23 mouse cellular contexts compared by ENCODE assay signal in the genomic region with DNA sequence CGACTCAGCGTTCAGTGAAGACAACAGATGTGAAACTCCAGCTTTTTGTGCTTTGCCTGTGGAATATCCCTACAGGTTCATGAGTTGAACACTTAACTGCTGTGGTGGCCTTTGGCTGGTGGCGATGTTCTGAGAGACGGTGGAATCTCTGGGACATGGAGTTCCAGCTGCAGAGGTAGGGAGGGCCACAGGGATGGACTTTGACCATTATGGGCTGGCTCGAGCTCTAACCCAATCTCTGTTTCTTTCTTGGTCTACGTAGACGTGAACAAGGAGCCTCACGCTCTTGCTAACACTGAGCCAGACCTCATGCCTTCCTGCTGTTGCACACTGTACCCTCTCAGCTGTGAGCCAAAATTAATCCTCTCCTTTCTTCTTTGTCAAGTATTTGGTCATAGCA. TPM values are rescaled to one million over a fixed set of nuclear protein-coding genes. Genes with fewer than 3 reads are reported as not detected.
DNase-seq lines count a peak whose midpoint lies in the region; ATAC-seq and TF ChIP-seq lines count a peak whose summit lies in the region.
"Had no signal": no experiment of that assay in that cellular context is flagged by ENCODE, and none has a peak within 500 bp of the region (broad histone marks: within the 10 kb centered on the region; RNA-seq: fewer than 3 reads in every experiment).

No protein-coding gene starts in this region.

- DNase-seq in kidney, adult 2 months: peak; percentile 75
- no peak for DNase-seq in kidney, postnatal 10 days
- peak; percentile 56 to 66 for DNase-seq in kidney, postnatal 36 days
- no peak for DNase-seq in kidney, postnatal 14 days
- DNase-seq in adrenal gland, postnatal 25 days: no peak
- DNase-seq: adrenal gland, adult 8-10 months; adrenal gland, postnatal 36 days; cerebellum, adult 11 months; cerebellum, adult 2 months; cerebellum, adult 9-11 months; cerebellum, postnatal 25 days; forebrain, postnatal 0 days; gastrocnemius, adult 2 months; gastrocnemius, postnatal 14 days; heart, adult 11 months had no signal

- no peak for TF ChIP-seq POLR2A in kidney, adult 2 months (IDR thresholded peaks at IDR 0.05; ENCODE audit: low read depth, low read length)

- peak; percentile 59 for ATAC-seq in intestine, embryonic 16.5 days
- ATAC-seq in intestine, embryonic 15.5 days: no peak
- ATAC-seq: activated CD4-positive, CD25-positive, alpha-beta regulatory T cell, adult 4 months; forebrain, embryonic 14.5 days; forebrain, postnatal 0 days had no signal

- no peaks in the 10 kb centered on the region for H3K27me3 ChIP-seq in intestine, embryonic 16.5 days (replicated peaks; ENCODE audit: control insufficient read depth, insufficient read depth, low read length)
- no peaks in the 10 kb centered on the region for H3K27me3 ChIP-seq in intestine, embryonic 15.5 days (replicated peaks)
- H3K27me3 ChIP-seq in kidney, adult 2 months (replicated peaks; ENCODE audit: control insufficient read depth, insufficient read depth, low read length): no peaks in the 10 kb centered on the region
- H3K27me3 ChIP-seq: embryonic facial prominence, embryonic 12.5 days; embryonic facial prominence, embryonic 15.5 days; hindbrain, embryonic 12.5 days had no signal

- H3K4me2 ChIP-seq in intestine, embryonic 16.5 days (ENCODE audit: low read depth, low read length): no peak overlapping the region
- no peak overlapping the region for H3K4me2 ChIP-seq in intestine, embryonic 15.5 days (replicated peaks)
- H3K4me2 ChIP-seq: embryonic facial prominence, embryonic 12.5 days; embryonic facial prominence, embryonic 15.5 days; heart, embryonic 11.5 days; hindbrain, embryonic 12.5 days had no signal

- H3K9ac ChIP-seq in intestine, embryonic 16.5 days (ENCODE audit: low read depth, low read length): no peak overlapping the region
- no peak overlapping the region for H3K9ac ChIP-seq in intestine, embryonic 15.5 days
- H3K9ac ChIP-seq: embryonic facial prominence, embryonic 12.5 days; embryonic facial prominence, embryonic 15.5 days; forebrain, postnatal 0 days; hindbrain, embryonic 12.5 days had no signal

- no peaks in the 10 kb centered on the region for H3K9me3 ChIP-seq in intestine, embryonic 16.5 days (ENCODE audit: control insufficient read depth, low read length)
- no peaks in the 10 kb centered on the region for H3K9me3 ChIP-seq in intestine, embryonic 15.5 days
- H3K9me3 ChIP-seq: embryonic facial prominence, embryonic 12.5 days; embryonic facial prominence, embryonic 15.5 days; hindbrain, embryonic 12.5 days had no signal

- no peak overlapping the region for H3K4me3 ChIP-seq in intestine, embryonic 16.5 days (ENCODE audit: low read length)
- H3K4me3 ChIP-seq in intestine, embryonic 15.5 days (replicated peaks): no peak overlapping the region
- H3K4me3 ChIP-seq in kidney, adult 2 months (ENCODE audit: insufficient read depth, low read depth, low read length): no peak overlapping the region
- H3K4me3 ChIP-seq: embryonic facial prominence, embryonic 12.5 days; embryonic facial prominence, embryonic 15.5 days; gastrocnemius, adult 2 months; hindbrain, embryonic 12.5 days had no signal

- no peak overlapping the region for H3K27ac ChIP-seq in intestine, embryonic 16.5 days (ENCODE audit: low read length)
- H3K27ac ChIP-seq in intestine, embryonic 15.5 days: no peak overlapping the region
- H3K27ac ChIP-seq in kidney, adult 2 months (ENCODE audit: insufficient read depth, low read depth, low read length): no peak overlapping the region
- H3K27ac ChIP-seq: embryonic facial prominence, embryonic 12.5 days; embryonic facial prominence, embryonic 15.5 days; gastrocnemius, adult 2 months; hindbrain, embryonic 12.5 days had no signal

- 81% methylated on average over 8 of the region's 8 CpGs for WGBS in intestine, embryonic 16.5 days
- 90% methylated on average over 8 of the region's 8 CpGs for WGBS in intestine, embryonic 15.5 days
- WGBS in kidney, adult 2 months: 72% methylated on average over 8 of the region's 8 CpGs

- peaks cover 18% of the 10 kb centered on the region for H3K4me1 ChIP-seq in intestine, embryonic 16.5 days (ENCODE audit: control insufficient read depth, insufficient read depth, low read length)
- peaks cover 23% of the 10 kb centered on the region for H3K4me1 ChIP-seq in intestine, embryonic 15.5 days (replicated peaks)
- no peaks in the 10 kb centered on the region for H3K4me1 ChIP-seq in kidney, adult 2 months (ENCODE audit: control insufficient read depth, insufficient read depth, low read length)

- TF ChIP-seq CTCF in kidney, adult 2 months (conservative IDR thresholded peaks at IDR 0.05; ENCODE audit: insufficient read depth, insufficient read length, low read depth, low read length): no peak

- no peaks in the 10 kb centered on the region for H3K36me3 ChIP-seq in intestine, embryonic 16.5 days (ENCODE audit: control insufficient read depth, insufficient read depth, low read length)
- no peaks in the 10 kb centered on the region for H3K36me3 ChIP-seq in intestine, embryonic 15.5 days
- no peaks in the 10 kb centered on the region for H3K36me3 ChIP-seq in kidney, adult 2 months (ENCODE audit: control insufficient read depth, insufficient read depth, low read length)
- H3K36me3 ChIP-seq: embryonic facial prominence, embryonic 12.5 days; embryonic facial prominence, embryonic 15.5 days; hindbrain, embryonic 12.5 days had no signal

RNA-seq across cellular contexts. Expression of gene Egln1, which starts 15.8 kb away (rescaled TPM):
- 9.4 and 11.0 TPM in 2 replicates for polyA plus RNA-seq in intestine, embryonic 16.5 days (2015; fragmentation: Nextera tagmentation; extraction: Ambion mirVana)
- polyA plus RNA-seq in intestine, embryonic 15.5 days (2015; fragmentation: Nextera tagmentation; extraction: Ambion mirVana): 14.0 and 14.4 TPM in 2 replicates
- polyA plus RNA-seq in kidney, adult 2 months (2012; rRNA removed): 35.8 and 38.8 TPM in 2 replicates
- 57.5 and 57.6 TPM in 2 replicates for total RNA-seq in adrenal gland, postnatal 25 days (2021)

RNA-seq across cellular contexts. Expression of gene Tsnax, which starts 47.8 kb away (rescaled TPM):
- 98.2 and 106 TPM in 2 replicates for polyA plus RNA-seq in intestine, embryonic 16.5 days (2015; fragmentation: Nextera tagmentation; extraction: Ambion mirVana)
- 99.3 and 104 TPM in 2 replicates for polyA plus RNA-seq in intestine, embryonic 15.5 days (2015; fragmentation: Nextera tagmentation; extraction: Ambion mirVana)
- polyA plus RNA-seq in kidney, adult 2 months (2012; rRNA removed): 29.6 and 37.8 TPM in 2 replicates
- 84.8 and 93.5 TPM in 2 replicates for total RNA-seq in adrenal gland, postnatal 25 days (2021)

Comparison
In these comparisons a context has a peak if more than half of its experiments do, and no peak if none do; other contexts are left out.
1. DNase-seq: peak in kidney, adult 2 months (single experiment) and kidney, postnatal 36 days (2 of 2); none in kidney, postnatal 10 days (single experiment), kidney, postnatal 14 days (single experiment) and adrenal gland, postnatal 25 days (single experiment).